Mouse (Mus musculus) monocyte, adult 5-6 weeks (primary cell): Measurements from ENCODE around the gene Wdr38. TPM values are rescaled to one million over a fixed set of nuclear protein-coding genes. Genes with fewer than 3 reads are reported as not detected.

Experiments used
- ATAC-seq: fragments of 153-309, 156-312 bp; replicated peaks from 2 replicates; pipeline ENCODE4 v1.8.0; 2017; ENCODE audit warnings: mild to moderate bottlenecking; ENCODE audit not compliant: low TSS enrichment, insufficient number of reproducible peaks, severe bottlenecking, poor library complexity, low FRiP score
- total RNA-seq: library from RNA; stranded (forward); fragments of 200-1000, 200-491, 200-594 nt; gene quantifications from 3 replicates; pipeline ENCODE4 v1.2.3, GENCODE M21; 2017

Gene Wdr38
- total RNA-seq, 1 experiment from 2014 or later: 0.95 TPM

DNA sequence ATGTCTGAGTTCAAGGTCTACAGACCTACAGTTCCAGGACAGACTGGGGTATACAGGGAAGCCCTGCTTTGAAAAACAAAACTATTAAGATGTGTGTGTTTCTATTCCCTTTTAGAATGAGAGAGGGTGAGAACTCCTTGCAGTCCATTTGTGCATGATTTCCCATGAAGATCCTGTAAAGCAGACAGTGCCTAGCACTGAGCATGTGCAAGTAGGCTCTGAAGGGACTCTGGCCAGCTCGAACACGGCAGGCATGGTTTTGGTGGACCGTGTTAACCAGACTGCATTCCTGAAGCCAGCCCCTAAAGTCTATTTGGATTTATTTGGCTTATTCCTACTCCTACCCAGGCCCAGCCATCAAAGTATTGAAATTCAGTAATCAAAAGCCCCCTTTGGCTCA, 14.7 kb downstream of the Wdr38 start:
- ATAC-seq: no peak

DNA sequence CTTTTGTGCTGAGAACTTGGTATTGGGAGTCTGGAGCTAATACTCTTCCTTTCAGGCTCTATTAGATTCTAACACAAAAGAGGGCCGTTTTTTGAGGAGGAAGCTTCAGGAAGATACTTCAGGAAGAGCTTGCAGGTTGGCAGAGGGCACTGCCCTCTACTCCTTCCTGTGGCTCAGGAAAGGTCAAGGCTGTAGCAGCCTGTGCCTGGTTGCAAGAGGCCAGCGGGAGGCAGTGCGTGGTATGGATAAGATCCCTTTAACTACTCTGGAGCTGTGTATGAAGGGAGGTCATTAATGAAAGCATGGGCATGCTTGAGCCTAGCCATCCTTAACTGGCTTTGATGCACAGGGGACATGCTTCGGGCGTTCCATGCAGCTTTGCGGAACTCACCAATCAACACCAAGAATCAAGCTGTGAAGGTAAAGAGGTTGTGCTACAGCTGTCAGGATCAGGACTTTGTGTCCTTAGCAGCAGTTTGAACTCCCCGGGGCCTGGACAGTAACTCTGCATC, 15.5 kb downstream of the Wdr38 start:
- ATAC-seq: no peak

GRCm38 (mm10) chr2:39016581-39016980, 19.3 kb downstream of the Wdr38 start:
- no peak for ATAC-seq

DNA sequence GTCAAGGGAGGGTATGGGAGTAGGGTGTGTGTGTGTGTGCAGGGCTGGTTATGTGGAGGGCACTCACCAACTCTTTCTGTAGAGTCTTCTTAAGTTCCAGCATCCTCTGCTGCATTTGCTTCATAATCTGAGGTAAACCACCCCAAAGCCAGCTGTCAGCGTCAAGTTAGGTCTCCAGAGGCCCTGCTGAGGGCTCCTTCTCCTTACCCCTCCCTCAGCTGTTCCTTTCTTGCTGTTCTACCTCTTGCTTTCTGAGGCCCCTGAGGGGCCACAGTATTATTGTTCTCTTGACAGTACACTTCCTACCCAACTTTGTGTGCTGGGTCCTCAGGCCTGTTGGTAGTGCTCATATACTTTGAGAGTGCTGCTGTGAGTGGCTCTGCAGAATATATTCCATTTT, 22.7 kb downstream of the Wdr38 start:
- no peak for ATAC-seq

DNA sequence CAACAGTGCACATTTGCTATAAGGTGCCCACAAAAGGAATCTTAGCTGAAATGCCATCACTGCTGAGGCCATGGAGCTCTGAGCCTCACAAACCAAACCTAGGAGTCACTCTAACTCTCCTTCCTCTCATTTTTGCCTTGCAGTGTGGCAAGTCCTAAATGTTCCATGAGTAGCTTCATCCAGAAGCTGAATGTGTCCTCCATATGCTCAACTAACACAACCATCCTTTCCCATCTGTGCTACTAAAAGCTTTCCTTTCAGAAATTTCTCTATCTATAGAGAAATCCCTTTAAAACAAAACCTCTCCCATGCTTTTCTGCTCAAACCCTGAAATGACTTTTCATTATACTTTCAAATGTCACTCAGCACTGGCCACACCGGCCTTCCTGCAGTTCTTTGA, 34.3 kb downstream of the Wdr38 start:
- no peak for ATAC-seq

DNA sequence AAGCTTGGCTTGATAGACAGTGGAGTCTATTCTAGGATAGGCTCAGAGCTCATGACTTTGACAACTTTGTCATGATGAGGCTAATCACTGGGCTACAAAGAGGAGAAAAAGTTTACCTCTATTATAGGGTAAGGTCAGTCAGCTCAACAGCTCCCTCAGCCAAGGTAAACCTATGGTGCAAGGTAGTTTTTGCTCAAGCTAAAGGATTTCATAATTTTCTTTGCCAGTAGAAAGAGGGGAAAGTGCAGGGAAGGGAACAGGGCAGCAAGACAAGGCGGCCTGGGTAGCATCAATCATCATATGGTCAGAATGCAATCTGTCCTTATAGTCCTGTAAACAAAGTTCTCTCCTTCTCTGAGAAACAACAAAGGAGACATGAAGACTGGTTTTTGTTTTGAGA, 42.9 kb downstream of the Wdr38 start:
- no peak for ATAC-seq

- ATAC-seq: no peak
Observed at GRCm38 (mm10) chr2:39048515-39048914, 51.2 kb downstream of the Wdr38 start.

Other genes starting within 250 kb of the Wdr38 start
- 0.29 to 2.2 TPM (median 1.1 TPM) in 3 replicates for gene Nr6a1, start 69.8 kb upstream of the Wdr38 start, total RNA-seq
- gene Olfml2a, start 65.5 kb upstream of the Wdr38 start, total RNA-seq: not detected in 3 replicates
- 82.4 to 119 TPM (median 91.7 TPM) in 3 replicates for gene Arpc5l, start 7.9 kb downstream of the Wdr38 start, total RNA-seq
- 398 to 553 TPM (median 528 TPM) in 3 replicates for gene Rpl35, start 8.1 kb downstream of the Wdr38 start, total RNA-seq
- 24.4 to 41.1 TPM (median 25.1 TPM) in 3 replicates for gene Golga1, start 68.1 kb downstream of the Wdr38 start, total RNA-seq
- gene Scai, start 193.3 kb downstream of the Wdr38 start, total RNA-seq: 4.5 to 12.5 TPM (median 12.3 TPM) in 3 replicates
- 42.0 to 78.0 TPM (median 71.4 TPM) in 3 replicates for gene Ppp6c, start 229.0 kb downstream of the Wdr38 start, total RNA-seq